Mouse (Mus musculus): ENCODE results near the gene 1700022I11Rik. TPM values are rescaled to one million over a fixed set of nuclear protein-coding genes. Genes with fewer than 3 reads are reported as not detected.
A peak's percentile ranks its signal among the peaks of the same experiment; 100 is the strongest.

The 1700022I11Rik gene
- polyA plus RNA-seq, 1 experiment, result not detected

- H3K4me1 ChIP-seq (ENCODE audit: control insufficient read depth, insufficient read depth, low read length), result peaks cover 15% of the 10 kb centered on the region
- WGBS, result 24% methylated on average over 2 of the region's 2 CpGs
These were observed 28.6 kb downstream of the 1700022I11Rik start for GRCm38 (mm10) chr4:42998022-42998421.

GRCm38 (mm10) chr4:42999451-43000140 lies 30.2 kb downstream of the 1700022I11Rik start:
- WGBS, result under 1% methylated on average over 51 of the region's 51 CpGs
- peak; percentile 52; the same call in 1 of the 2 replicates for TF ChIP-seq POLR2A (IDR thresholded peaks at IDR 0.05; ENCODE audit: borderline replicate concordance, extremely low read depth, low read depth, low read length)
- no peak for TF ChIP-seq CTCF (IDR thresholded peaks at IDR 0.05; ENCODE audit: insufficient read depth, low read length)
- peaks cover 15% of the 10 kb centered on the region for H3K4me1 ChIP-seq (ENCODE audit: control insufficient read depth, insufficient read depth, low read length)
- H3K4me3 ChIP-seq (replicated peaks; ENCODE audit: extremely low read depth, low read depth, low read length), result peak overlapping the region; percentile 100
- peak; percentile 74 for DNase-seq

More at GRCm38 (mm10) chr4:42998022-42998421, 28.6 kb downstream of the 1700022I11Rik start:
- no peak for DNase-seq
- H3K4me3 ChIP-seq (replicated peaks; ENCODE audit: extremely low read depth, low read depth, low read length), result no peak overlapping the region
- TF ChIP-seq POLR2A (IDR thresholded peaks at IDR 0.05; ENCODE audit: borderline replicate concordance, extremely low read depth, low read depth, low read length), result no peak

GRCm38 (mm10) chr4:43000141-43000986 lies 31.0 kb downstream of the 1700022I11Rik start, which contains the start of gene Vcp:
TSS of gene Vcp (minus strand) at chr4:43000507.
- DNase-seq, result peak; percentile 98
- peaks cover 15% of the 10 kb centered on the region for H3K4me1 ChIP-seq (ENCODE audit: control insufficient read depth, insufficient read depth, low read length)
- WGBS, result under 1% methylated on average over 54 of the region's 56 CpGs
- peak within 1 kb of the TSS; percentile 100 for H3K4me3 ChIP-seq (replicated peaks; ENCODE audit: extremely low read depth, low read depth, low read length)

- TF ChIP-seq CTCF (IDR thresholded peaks at IDR 0.05; ENCODE audit: insufficient read depth, low read length) (no peak), POLR2A (IDR thresholded peaks at IDR 0.05; ENCODE audit: borderline replicate concordance, extremely low read depth, low read depth, low read length) (no peak)
- 88% methylated on average over 2 of the region's 2 CpGs for WGBS
- peaks cover 15% of the 10 kb centered on the region for H3K4me1 ChIP-seq (ENCODE audit: control insufficient read depth, insufficient read depth, low read length)
- H3K4me3 ChIP-seq (replicated peaks; ENCODE audit: extremely low read depth, low read depth, low read length), result no peak overlapping the region
- no peak for DNase-seq
These were observed 31.9 kb downstream of the 1700022I11Rik start for GRCm38 (mm10) chr4:43001272-43001671.

GRCm38 (mm10) chr4:43002756-43003439 lies 33.5 kb downstream of the 1700022I11Rik start:
- no peak for DNase-seq

GRCm38 (mm10) chr4:43004951-43005350 lies 35.5 kb downstream of the 1700022I11Rik start:
- Histone ChIP-seq H3K4me3 (replicated peaks; ENCODE audit: extremely low read depth, low read depth, low read length) (no peak overlapping the region), H3K4me1 (ENCODE audit: control insufficient read depth, insufficient read depth, low read length) (no peaks in the 10 kb centered on the region; the same call in 1 of the 2 replicates)
- 98% methylated on average over 3 of the region's 3 CpGs for WGBS
- no peak for DNase-seq
- TF ChIP-seq CTCF (IDR thresholded peaks at IDR 0.05; ENCODE audit: insufficient read depth, low read length), result no peak
- no peak for TF ChIP-seq POLR2A (IDR thresholded peaks at IDR 0.05; ENCODE audit: borderline replicate concordance, extremely low read depth, low read depth, low read length)

More at GRCm38 (mm10) chr4:43002756-43003439, 33.5 kb downstream of the 1700022I11Rik start:
- WGBS, result 72% methylated on average over 12 of the region's 12 CpGs
- peaks cover 10% of the 10 kb centered on the region for H3K4me1 ChIP-seq (ENCODE audit: control insufficient read depth, insufficient read depth, low read length)
- no peak for TF ChIP-seq POLR2A (IDR thresholded peaks at IDR 0.05; ENCODE audit: borderline replicate concordance, extremely low read depth, low read depth, low read length)
- no peak for TF ChIP-seq CTCF (IDR thresholded peaks at IDR 0.05; ENCODE audit: insufficient read depth, low read length)
- H3K4me3 ChIP-seq (replicated peaks; ENCODE audit: extremely low read depth, low read depth, low read length), result no peak overlapping the region

GRCm38 (mm10) chr4:43005765-43006164 lies 36.4 kb downstream of the 1700022I11Rik start:
- no peak for DNase-seq
- no peak overlapping the region for H3K4me3 ChIP-seq (replicated peaks; ENCODE audit: extremely low read depth, low read depth, low read length)
- 52% methylated on average over 2 of the region's 2 CpGs for WGBS
- TF ChIP-seq CTCF (IDR thresholded peaks at IDR 0.05; ENCODE audit: insufficient read depth, low read length) (no peak), POLR2A (IDR thresholded peaks at IDR 0.05; ENCODE audit: borderline replicate concordance, extremely low read depth, low read depth, low read length) (no peak)
- no peaks in the 10 kb centered on the region; the same call in 1 of the 2 replicates for H3K4me1 ChIP-seq (ENCODE audit: control insufficient read depth, insufficient read depth, low read length)

GRCm38 (mm10) chr4:43010161-43011038 lies 41.0 kb downstream of the 1700022I11Rik start, which contains the start of gene Fancg:
TSS of gene Fancg (minus strand) at chr4:43010506.
- Histone ChIP-seq H3K4me3 (replicated peaks; ENCODE audit: extremely low read depth, low read depth, low read length) (peak within 1 kb of the TSS; percentile 98), H3K4me1 (ENCODE audit: control insufficient read depth, insufficient read depth, low read length) (no peaks in the 10 kb centered on the region; the same call in 1 of the 2 replicates)
- WGBS, result under 1% methylated on average over 37 of the region's 37 CpGs
- TF ChIP-seq CTCF (IDR thresholded peaks at IDR 0.05; ENCODE audit: insufficient read depth, low read length), result no peak
- 0 out of 2 replicates have a peak, but pooled peaks have one; percentile 8 for TF ChIP-seq POLR2A (IDR thresholded peaks at IDR 0.05; ENCODE audit: borderline replicate concordance, extremely low read depth, low read depth, low read length)
- DNase-seq, result peak; percentile 87

All from lung, adult 2 months (tissue).